Mouse (Mus musculus) embryonic stem cell, embryonic (primary cell): Measurements from ENCODE around the gene Ccdc151.

ENCODE experiments used
- CTCF ChIA-PET, 4 experiments: fragments of 300-600 bp in 2 of 4; fragments of 350-600 bp in 2 of 4; sonication (Branson Sonifier 250); formaldehyde crosslinking; loops; one replicate each; lab custom pipeline; 2022; ENCODE audit warnings: inconsistent platforms in 2 of 4; lab: Charles Lee
- POLR2A ChIA-PET, 4 experiments: fragments of 300-600 bp in 2 of 4; fragments of 350-600 bp in 2 of 4; sonication (Branson Sonifier 250); formaldehyde crosslinking; loops; one replicate each; lab custom pipeline; 2022; ENCODE audit warnings: antibody characterized with exemption in 4 of 4, inconsistent platforms in 1 of 4; lab: Charles Lee

Ccdc151 gene

DNA sequence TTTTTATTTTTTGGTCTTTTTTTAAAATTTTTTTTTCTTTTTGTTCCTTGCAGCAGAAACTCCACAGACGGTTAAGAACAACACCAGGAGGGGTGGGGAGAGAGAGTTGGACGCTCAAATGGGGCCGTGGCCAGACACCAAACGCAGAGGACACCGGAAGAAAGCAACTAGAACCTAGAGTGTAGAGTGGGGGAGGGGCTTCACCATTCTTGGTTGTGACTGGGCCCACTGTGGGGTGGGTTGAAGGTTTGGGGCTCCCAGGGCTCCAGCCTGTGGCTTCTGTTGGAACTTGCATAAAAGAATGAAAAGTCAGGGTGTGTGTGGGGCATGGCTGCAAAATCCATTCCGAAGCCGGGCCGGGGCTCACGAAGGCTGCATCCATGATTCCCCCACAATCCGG lies 13.8 kb upstream of the Ccdc151 start:
- ChIA-PET CTCF (no interaction called here), POLR2A (interaction anchor here in 2 of 4 experiments (0.7 to 1.0 kb wide), 2 partner anchors 9 to 395 kb away, joined by 3 to 4 read pairs; no protein-coding TSS in a partner anchor)

DNA sequence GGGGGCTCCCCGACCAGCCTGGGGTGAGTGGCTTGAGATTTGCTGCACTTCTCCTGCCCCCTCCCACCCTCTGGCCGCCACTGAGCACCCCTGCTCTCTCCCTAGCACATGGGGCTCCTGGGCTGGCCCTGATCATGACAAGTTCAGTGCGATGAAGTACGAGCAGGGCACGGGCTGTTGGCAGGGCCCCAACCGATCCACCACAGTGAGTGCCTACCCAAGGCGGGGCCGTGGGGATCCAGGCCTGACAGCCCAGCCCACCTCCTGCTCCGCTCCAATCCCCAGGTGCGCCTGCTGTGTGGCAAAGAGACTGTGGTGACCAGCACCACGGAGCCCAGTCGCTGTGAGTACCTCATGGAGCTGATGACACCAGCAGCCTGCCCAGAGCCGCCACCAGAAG lies 10.3 kb upstream of the Ccdc151 start:
- POLR2A ChIA-PET: interaction anchor here in 2 of 4 experiments (1.2 to 2.0 kb wide), 5 partner anchors 9 to 137 kb away, joined by 3 to 14 read pairs (median 5); partner anchors contain the start of gene Elavl3 (in 1 of the 2)
- CTCF ChIA-PET: interaction anchor here in 1 of 4 experiments (1.4 kb wide), 1 partner anchor 42 kb away, joined by 6 read pairs; no protein-coding TSS in a partner anchor

- CTCF ChIA-PET: no interaction called here
- POLR2A ChIA-PET: interaction anchor here in 2 of 4 experiments (1.2 to 1.4 kb wide), 3 partner anchors 13 to 43 kb away, joined by 3 to 5 read pairs (median 5); no protein-coding TSS in a partner anchor
Measured at GRCm38 (mm10) chr9:22011055-22011454, 8.6 kb upstream of the Ccdc151 start.

GRCm38 (mm10) chr9:22004546-22004945 lies 2.1 kb upstream of the Ccdc151 start:
- ChIA-PET CTCF (interaction anchor here in 1 of 4 experiments (0.6 kb wide), 1 partner anchor 465 kb away, joined by 3 read pairs; no protein-coding TSS in a partner anchor), POLR2A (interaction anchor here in 3 of 4 experiments (0.6 to 3.7 kb wide), 9 partner anchors 9 to 87 kb away, joined by 3 to 17 read pairs (median 3); partner anchors contain the start of genes Elavl3 (in 1 of the 3) and Rab3d (in 1 of the 3))

- POLR2A ChIA-PET: interaction anchor here in 3 of 4 experiments (0.8 to 3.1 kb wide), 15 partner anchors 10 to 911 kb away, joined by 3 to 17 read pairs (median 3); partner anchors contain the start of genes Elavl3 (in 1 of the 3), Gm38431 (in 1 of the 3), Gm49318 (in 1 of the 3) and Ldlr (in 1 of the 3)
Measured at GRCm38 (mm10) chr9:22003163-22003554, 725 bp upstream of the Ccdc151 start.

DNA sequence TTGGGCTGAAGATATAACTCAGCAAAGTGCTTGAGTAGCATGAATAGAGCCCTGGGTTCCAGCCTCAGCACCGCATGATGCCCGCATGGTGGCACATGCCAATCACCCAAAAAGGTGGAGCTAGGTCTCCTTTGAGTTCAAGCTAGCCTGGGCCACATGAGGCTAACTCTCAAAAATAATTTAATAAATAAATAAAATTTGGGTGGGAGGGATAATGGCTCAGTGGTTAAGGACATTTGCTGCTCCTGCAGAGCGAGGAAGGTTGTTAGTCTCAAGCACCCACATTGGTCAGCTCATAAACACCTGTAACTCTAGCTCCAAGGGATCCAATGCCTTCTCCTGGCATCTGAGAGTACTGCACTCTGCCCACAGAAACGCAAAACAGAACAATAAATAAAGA lies 801 bp downstream of the Ccdc151 start:
- CTCF ChIA-PET: interaction anchor here in 2 of 4 experiments (0.7 to 1.4 kb wide), 3 partner anchors 11 to 154 kb away, joined by 3 to 4 read pairs (median 3); partner anchors contain the start of gene Pigyl (in 1 of the 2)
- POLR2A ChIA-PET: interaction anchor here in 2 of 4 experiments (0.5 to 2.2 kb wide), 6 partner anchors 9 to 389 kb away, joined by 3 to 9 read pairs (median 3); partner anchors contain the start of gene Gm49318 (in 1 of the 2)

More at GRCm38 (mm10) chr9:22003163-22003554, 725 bp upstream of the Ccdc151 start:
- CTCF ChIA-PET: interaction anchor here in 1 of 4 experiments (0.5 kb wide), 1 partner anchor 134 kb away, joined by 3 read pairs; no protein-coding TSS in a partner anchor

DNA sequence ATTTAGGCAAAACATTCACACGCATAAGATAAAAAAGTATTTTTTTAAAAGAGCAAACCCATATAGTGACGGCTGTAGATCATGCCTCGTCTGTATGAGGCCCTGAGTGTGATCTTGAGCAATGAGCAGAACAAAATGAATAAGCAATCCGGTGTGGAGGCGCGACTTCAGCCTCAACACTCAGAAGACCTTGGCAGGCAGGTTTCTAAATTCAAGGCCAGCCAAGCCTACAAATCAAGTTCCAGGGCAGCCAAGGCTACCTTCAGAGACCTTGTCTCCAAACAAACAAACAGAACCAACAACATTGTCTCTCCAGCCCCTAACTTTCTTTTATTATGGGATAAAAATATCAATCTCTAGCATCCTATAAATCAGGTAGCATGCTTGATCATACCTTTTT lies 2.1 kb downstream of the Ccdc151 start:
- POLR2A ChIA-PET: no interaction called here
- CTCF ChIA-PET: no interaction called here

GRCm38 (mm10) chr9:21996178-21996867 lies 6.1 kb downstream of the Ccdc151 start:
- ChIA-PET POLR2A (interaction anchor here in 2 of 4 experiments (1.3 to 1.8 kb wide), 4 partner anchors 9 to 234 kb away, joined by 3 to 5 read pairs (median 4); no protein-coding TSS in a partner anchor), CTCF (interaction anchor here in 2 of 4 experiments (1.2 to 1.8 kb wide), 2 partner anchors 12 to 59 kb away, joined by 5 to 6 read pairs; no protein-coding TSS in a partner anchor)

GRCm38 (mm10) chr9:21992227-21992626 lies 10.2 kb downstream of the Ccdc151 start:
- POLR2A ChIA-PET: interaction anchor here in 3 of 4 experiments (0.6 to 2.2 kb wide), 11 partner anchors 10 to 234 kb away, joined by 3 to 8 read pairs (median 3); partner anchors contain the start of genes Ccdc151 (in 1 of the 3), Elavl3 (in 1 of the 3) and Prkcsh (in 1 of the 3)
- CTCF ChIA-PET: no interaction called here

DNA sequence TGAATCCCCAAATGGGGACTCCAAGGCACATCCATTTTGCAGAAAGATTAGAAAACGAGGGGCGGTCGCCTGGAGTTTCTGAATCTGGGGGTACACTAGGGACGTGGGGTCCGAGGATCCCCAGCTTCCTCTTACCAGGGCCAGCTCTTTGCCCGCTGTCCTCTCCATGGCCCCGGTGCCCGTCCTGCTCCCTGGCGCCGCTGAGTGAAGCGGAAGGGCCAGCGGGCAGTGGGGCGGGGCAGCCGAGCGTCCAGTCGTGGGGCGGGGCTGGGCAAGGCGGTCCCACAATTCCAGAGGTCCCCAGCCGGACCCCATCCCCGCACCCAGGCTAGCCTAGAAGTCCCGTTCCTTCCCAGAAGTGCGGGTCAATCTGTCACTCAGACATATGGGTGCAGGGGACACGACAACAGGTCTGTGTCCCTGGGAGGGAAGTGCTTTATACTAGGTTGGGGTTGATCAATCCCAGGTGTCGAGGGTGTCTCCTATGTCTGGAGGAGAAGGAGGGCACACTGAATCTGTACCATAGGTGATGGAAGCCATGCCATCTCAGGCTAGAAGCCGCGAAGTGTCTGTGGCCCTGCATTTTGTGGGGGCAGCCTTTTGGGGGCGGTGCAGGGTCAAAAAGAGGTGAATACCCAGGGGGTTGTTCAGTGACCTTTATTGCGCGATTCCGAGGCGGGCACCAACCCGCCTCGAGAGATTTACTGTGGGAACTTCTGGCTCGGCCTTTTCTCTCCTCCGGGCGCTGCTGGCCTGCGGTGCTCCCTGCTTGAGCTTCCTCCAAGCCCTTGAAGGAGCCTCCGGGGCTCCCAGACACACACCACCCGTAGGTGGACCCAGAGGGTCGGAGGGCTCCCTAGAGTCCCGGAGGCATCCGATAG lies 13.0 kb downstream of the Ccdc151 start, which contains the start of gene Rgl3:
Rgl3 (minus strand) TSS at position 217 of the 881 bp plus-strand sequence.
- CTCF ChIA-PET: interaction anchor here in 3 of 4 experiments (0.6 to 2.1 kb wide), 3 partner anchors 8 to 77 kb away, joined by 5 read pairs; no protein-coding TSS in a partner anchor

GRCm38 (mm10) chr9:21988421-21989101 lies 13.9 kb downstream of the Ccdc151 start:
- ChIA-PET POLR2A (interaction anchor here (0.8 to 2.7 kb wide), 11 partner anchors 8 to 265 kb away, joined by 3 to 11 read pairs (median 3); partner anchors contain the start of genes Gm49318 (in 1 of the 4), Ldlr (in 1 of the 4) and Prkcsh (in 1 of the 4)), CTCF (interaction anchor here in 2 of 4 experiments (1.0 to 1.4 kb wide), 3 partner anchors 45 to 66 kb away, joined by 3 to 4 read pairs (median 3); no protein-coding TSS in a partner anchor)

More for the DNA sequence above, 13.0 kb downstream of the Ccdc151 start, which contains the start of gene Rgl3:
- POLR2A ChIA-PET: interaction anchor here in 3 of 4 experiments (0.6 to 2.2 kb wide), 9 partner anchors 8 to 81 kb away, joined by 3 to 8 read pairs (median 4); partner anchors contain the start of genes Gm49318 (in 1 of the 3) and Prkcsh (in 1 of the 3)

- ChIA-PET CTCF (interaction anchor here in 2 of 4 experiments (1.0 to 1.4 kb wide), 3 partner anchors 46 to 67 kb away, joined by 3 to 4 read pairs (median 3); no protein-coding TSS in a partner anchor), POLR2A (interaction anchor here in 3 of 4 experiments (1.0 to 2.7 kb wide), 9 partner anchors 7 to 265 kb away, joined by 3 to 11 read pairs (median 3); partner anchors contain the start of genes Gm49318 (in 1 of the 3) and Ldlr (in 1 of the 3))
Measured at GRCm38 (mm10) chr9:21987592-21988342, 14.7 kb downstream of the Ccdc151 start.

DNA sequence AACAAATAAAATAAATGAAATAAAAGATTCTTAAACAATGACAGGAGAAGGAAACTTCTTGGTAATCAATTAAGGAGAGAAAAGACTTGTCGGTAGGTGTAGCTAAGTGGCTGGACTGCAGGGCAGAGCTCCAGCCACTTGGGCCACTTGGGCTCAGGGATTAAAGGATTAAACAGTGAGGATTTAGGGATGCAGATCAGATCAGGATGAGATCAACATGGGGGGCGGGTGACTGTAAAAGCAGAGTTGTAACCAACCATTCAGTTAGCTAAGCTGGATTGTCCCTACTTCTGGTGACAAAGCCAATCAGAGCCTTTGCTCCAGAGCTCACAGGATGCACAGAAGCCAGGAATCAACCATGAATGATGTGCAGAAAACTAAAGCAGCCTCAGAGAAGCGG lies 18.5 kb downstream of the Ccdc151 start:
- POLR2A ChIA-PET: interaction anchor here in 3 of 4 experiments (0.7 to 1.6 kb wide), 6 partner anchors 19 to 438 kb away, joined by 3 to 5 read pairs (median 3); partner anchors contain the start of gene Elavl3 (in 1 of the 3)
- CTCF ChIA-PET: interaction anchor here in 1 of 4 experiments (1.0 kb wide), 1 partner anchor 12 kb away, joined by 6 read pairs; no protein-coding TSS in a partner anchor

GRCm38 (mm10) chr9:21978398-21979128 lies 23.9 kb downstream of the Ccdc151 start:
- POLR2A ChIA-PET: interaction anchor here (0.5 to 3.7 kb wide), 15 partner anchors 10 to 218 kb away, joined by 3 to 21 read pairs (median 4); partner anchors contain the start of genes Cnn1 (in 1 of the 4), Gm49318 (in 1 of the 4), Zfp653 (in 1 of the 4) and Zfp872 (in 1 of the 4)
- CTCF ChIA-PET: interaction anchor here (0.5 to 2.6 kb wide), 17 partner anchors 13 to 209 kb away, joined by 3 to 18 read pairs (median 4); partner anchors contain the start of genes Pigyl (in 1 of the 4) and Zfp872 (in 1 of the 4)
